Mouse (Mus musculus): ENCODE results near the gene Ank. TPM values are rescaled to one million over a fixed set of nuclear protein-coding genes. Genes with fewer than 3 reads are reported as not detected.
A peak's percentile ranks its signal among the peaks of the same experiment; 100 is the strongest.

Gene Ank
- polyA plus RNA-seq, 1 experiment from 2014 or later: 18.0 TPM

GRCm38 (mm10) chr15:27595560-27595959 lies 129.1 kb downstream of the Ank start:
- Histone ChIP-seq H3K9ac (ENCODE audit: low read depth, low read length) (peak overlapping the region; percentile 30; the same call in 1 of the 2 replicates), H3K4me3 (ENCODE audit: low read depth, low read length) (no peak overlapping the region), H3K9me3 (ENCODE audit: control insufficient read depth, low read length) (no peaks in the 10 kb centered on the region), H3K4me2 (ENCODE audit: low read depth, low read length) (no peak overlapping the region), H3K36me3 (ENCODE audit: control insufficient read depth, insufficient read depth, low read length) (peaks cover 52% of the 10 kb centered on the region), H3K4me1 (ENCODE audit: control insufficient read depth, insufficient read depth, low read length) (peaks cover 7% of the 10 kb centered on the region; the same call in 1 of the 2 replicates), H3K27ac (replicated peaks; ENCODE audit: low read depth, low read length) (peak overlapping the region; percentile 84), H3K27me3 (replicated peaks; ENCODE audit: control insufficient read depth, insufficient read depth, low read length) (no peaks in the 10 kb centered on the region)
- 43% methylated on average over 8 of the region's 8 CpGs for WGBS
- ATAC-seq (ENCODE audit: low read depth): peak; percentile 59
- DNase-seq (ENCODE audit: low spot score): no peak

- H3K4me3 ChIP-seq (ENCODE audit: low read depth, low read length): no peak overlapping the region
- 70% methylated on average over 3 of the region's 3 CpGs for WGBS
- no peak for DNase-seq (ENCODE audit: low spot score)
- H3K27ac ChIP-seq (replicated peaks; ENCODE audit: low read depth, low read length): 0 out of 2 replicates have a peak overlapping the region, but pooled peaks have one; percentile 84
- H3K4me1 ChIP-seq (ENCODE audit: control insufficient read depth, insufficient read depth, low read length): peaks cover 7% of the 10 kb centered on the region; the same call in 1 of the 2 replicates
- H3K4me2 ChIP-seq (ENCODE audit: low read depth, low read length): no peak overlapping the region
- ATAC-seq (ENCODE audit: low read depth): no peak
- no peaks in the 10 kb centered on the region for H3K9me3 ChIP-seq (ENCODE audit: control insufficient read depth, low read length)
- H3K36me3 ChIP-seq (ENCODE audit: control insufficient read depth, insufficient read depth, low read length): peaks cover 53% of the 10 kb centered on the region
- no peaks in the 10 kb centered on the region for H3K27me3 ChIP-seq (replicated peaks; ENCODE audit: control insufficient read depth, insufficient read depth, low read length)
- no peak overlapping the region for H3K9ac ChIP-seq (ENCODE audit: low read depth, low read length)
Measured at GRCm38 (mm10) chr15:27596463-27597140, 130.1 kb downstream of the Ank start.

GRCm38 (mm10) chr15:27597516-27597915 lies 131.0 kb downstream of the Ank start:
- H3K9me3 ChIP-seq (ENCODE audit: control insufficient read depth, low read length): no peaks in the 10 kb centered on the region
- no peak overlapping the region for H3K27ac ChIP-seq (replicated peaks; ENCODE audit: low read depth, low read length)
- no peaks in the 10 kb centered on the region for H3K27me3 ChIP-seq (replicated peaks; ENCODE audit: control insufficient read depth, insufficient read depth, low read length)
- peaks cover 7% of the 10 kb centered on the region; the same call in 1 of the 2 replicates for H3K4me1 ChIP-seq (ENCODE audit: control insufficient read depth, insufficient read depth, low read length)
- no peak overlapping the region for H3K4me2 ChIP-seq (ENCODE audit: low read depth, low read length)
- no peak for ATAC-seq (ENCODE audit: low read depth)
- H3K36me3 ChIP-seq (ENCODE audit: control insufficient read depth, insufficient read depth, low read length): peaks cover 50% of the 10 kb centered on the region
- no peak overlapping the region for H3K9ac ChIP-seq (ENCODE audit: low read depth, low read length)
- 74% methylated on average over 4 of the region's 4 CpGs for WGBS
- DNase-seq (ENCODE audit: low spot score): no peak
- no peak overlapping the region for H3K4me3 ChIP-seq (ENCODE audit: low read depth, low read length)

GRCm38 (mm10) chr15:27598786-27599385 lies 132.4 kb downstream of the Ank start:
- Histone ChIP-seq H3K4me2 (ENCODE audit: low read depth, low read length) (no peak overlapping the region), H3K9me3 (ENCODE audit: control insufficient read depth, low read length) (no peaks in the 10 kb centered on the region), H3K27ac (replicated peaks; ENCODE audit: low read depth, low read length) (no peak overlapping the region), H3K27me3 (replicated peaks; ENCODE audit: control insufficient read depth, insufficient read depth, low read length) (no peaks in the 10 kb centered on the region), H3K9ac (ENCODE audit: low read depth, low read length) (no peak overlapping the region), H3K4me1 (ENCODE audit: control insufficient read depth, insufficient read depth, low read length) (peaks cover 7% of the 10 kb centered on the region; the same call in 1 of the 2 replicates), H3K36me3 (ENCODE audit: control insufficient read depth, insufficient read depth, low read length) (peaks cover 42% of the 10 kb centered on the region), H3K4me3 (ENCODE audit: low read depth, low read length) (no peak overlapping the region)
- no peak for ATAC-seq (ENCODE audit: low read depth)
- no peak for DNase-seq (ENCODE audit: low spot score)
- 87% methylated on average over 13 of the region's 13 CpGs for WGBS

- H3K36me3 ChIP-seq (ENCODE audit: control insufficient read depth, insufficient read depth, low read length): peaks cover 43% of the 10 kb centered on the region; the same call in 1 of the 2 replicates
- H3K27me3 ChIP-seq (replicated peaks; ENCODE audit: control insufficient read depth, insufficient read depth, low read length): no peaks in the 10 kb centered on the region
- no peak overlapping the region for H3K4me2 ChIP-seq (ENCODE audit: low read depth, low read length)
- no peak overlapping the region for H3K27ac ChIP-seq (replicated peaks; ENCODE audit: low read depth, low read length)
- no peak overlapping the region for H3K9ac ChIP-seq (ENCODE audit: low read depth, low read length)
- H3K4me3 ChIP-seq (ENCODE audit: low read depth, low read length): no peak overlapping the region
- peaks cover 5% of the 10 kb centered on the region; the same call in 1 of the 2 replicates for H3K4me1 ChIP-seq (ENCODE audit: control insufficient read depth, insufficient read depth, low read length)
- no peaks in the 10 kb centered on the region for H3K9me3 ChIP-seq (ENCODE audit: control insufficient read depth, low read length)
- ATAC-seq (ENCODE audit: low read depth): no peak
- 90% methylated on average over 5 of the region's 5 CpGs for WGBS
- DNase-seq (ENCODE audit: low spot score): no peak
Measured at GRCm38 (mm10) chr15:27600524-27600923, 134.0 kb downstream of the Ank start.

GRCm38 (mm10) chr15:27604558-27604957 lies 138.1 kb downstream of the Ank start:
- Histone ChIP-seq H3K27ac (replicated peaks; ENCODE audit: low read depth, low read length) (no peak overlapping the region), H3K27me3 (replicated peaks; ENCODE audit: control insufficient read depth, insufficient read depth, low read length) (no peaks in the 10 kb centered on the region), H3K4me1 (ENCODE audit: control insufficient read depth, insufficient read depth, low read length) (no peaks in the 10 kb centered on the region), H3K9me3 (ENCODE audit: control insufficient read depth, low read length) (no peaks in the 10 kb centered on the region), H3K4me3 (ENCODE audit: low read depth, low read length) (no peak overlapping the region), H3K9ac (ENCODE audit: low read depth, low read length) (no peak overlapping the region), H3K36me3 (ENCODE audit: control insufficient read depth, insufficient read depth, low read length) (peaks cover 59% of the 10 kb centered on the region), H3K4me2 (ENCODE audit: low read depth, low read length) (no peak overlapping the region)
- no peak for ATAC-seq (ENCODE audit: low read depth)
- 83% methylated on average over 3 of the region's 3 CpGs for WGBS
- no peak for DNase-seq (ENCODE audit: low spot score)

GRCm38 (mm10) chr15:27605252-27605651 lies 138.8 kb downstream of the Ank start:
- Histone ChIP-seq H3K36me3 (ENCODE audit: control insufficient read depth, insufficient read depth, low read length) (peaks cover 66% of the 10 kb centered on the region), H3K4me2 (ENCODE audit: low read depth, low read length) (no peak overlapping the region), H3K27me3 (replicated peaks; ENCODE audit: control insufficient read depth, insufficient read depth, low read length) (no peaks in the 10 kb centered on the region), H3K9ac (ENCODE audit: low read depth, low read length) (no peak overlapping the region), H3K4me3 (ENCODE audit: low read depth, low read length) (no peak overlapping the region), H3K27ac (replicated peaks; ENCODE audit: low read depth, low read length) (no peak overlapping the region), H3K9me3 (ENCODE audit: control insufficient read depth, low read length) (no peaks in the 10 kb centered on the region), H3K4me1 (ENCODE audit: control insufficient read depth, insufficient read depth, low read length) (no peaks in the 10 kb centered on the region)
- WGBS: 79% methylated on average over 3 of the region's 3 CpGs
- DNase-seq (ENCODE audit: low spot score) (no peak), ATAC-seq (ENCODE audit: low read depth) (no peak)

GRCm38 (mm10) chr15:27609554-27609953 lies 143.1 kb downstream of the Ank start:
- Histone ChIP-seq H3K4me1 (ENCODE audit: control insufficient read depth, insufficient read depth, low read length) (no peaks in the 10 kb centered on the region), H3K27ac (replicated peaks; ENCODE audit: low read depth, low read length) (no peak overlapping the region), H3K9me3 (ENCODE audit: control insufficient read depth, low read length) (no peaks in the 10 kb centered on the region), H3K27me3 (replicated peaks; ENCODE audit: control insufficient read depth, insufficient read depth, low read length) (no peaks in the 10 kb centered on the region), H3K9ac (ENCODE audit: low read depth, low read length) (no peak overlapping the region), H3K36me3 (ENCODE audit: control insufficient read depth, insufficient read depth, low read length) (peaks cover 79% of the 10 kb centered on the region), H3K4me3 (ENCODE audit: low read depth, low read length) (no peak overlapping the region), H3K4me2 (ENCODE audit: low read depth, low read length) (no peak overlapping the region)
- WGBS: 67% methylated on average over 4 of the region's 4 CpGs
- DNase-seq (ENCODE audit: low spot score) (no peak), ATAC-seq (ENCODE audit: low read depth) (no peak)
